Mouse (Mus musculus): Measurements from ENCODE around the gene Fras1. TPM values are rescaled to one million over a fixed set of nuclear protein-coding genes. Genes with fewer than 3 reads are reported as not detected.

Fras1 gene
- total and polyA plus RNA-seq, 3 experiments, result not detected

DNA sequence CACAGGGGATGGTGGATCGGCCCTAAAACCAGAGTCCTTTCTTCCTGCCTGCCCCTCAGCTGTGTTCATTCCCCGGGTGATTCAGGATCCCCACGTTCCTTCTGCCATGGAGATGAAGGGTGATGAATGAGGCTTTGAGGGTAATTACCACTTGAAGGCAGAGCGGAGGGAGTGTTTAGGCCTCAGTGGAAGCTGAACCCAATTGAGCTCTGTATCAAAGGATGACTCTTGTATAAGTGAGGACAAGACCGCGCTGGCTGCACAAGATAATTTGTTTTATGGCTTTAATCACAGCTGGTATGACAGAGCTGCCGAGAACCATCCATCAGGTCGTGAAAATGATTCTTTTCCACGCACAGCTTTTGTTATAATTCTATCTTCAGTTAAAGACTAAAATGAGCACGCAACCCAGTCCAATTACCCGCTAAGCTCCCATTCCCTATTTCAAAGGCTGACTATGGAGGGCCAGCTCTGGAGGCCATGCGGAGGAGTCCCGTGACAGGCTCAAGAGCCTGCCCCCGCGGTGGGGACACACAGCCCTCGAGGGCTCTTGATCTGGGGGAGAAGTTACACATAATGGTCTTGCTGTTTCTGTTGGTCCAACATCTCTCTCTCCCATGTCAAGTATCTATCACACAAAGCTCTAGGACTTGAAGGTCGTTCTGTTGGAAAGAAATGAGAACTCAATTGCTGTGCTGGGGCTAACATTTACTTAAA lies 261.5 kb downstream of the Fras1 start:
- no peak overlapping the region for H3K27ac ChIP-seq (ENCODE audit: control insufficient read depth, low read depth, low read length)
- H3K9ac ChIP-seq (ENCODE audit: control insufficient read depth, low read depth, low read length, poor library complexity, severe bottlenecking), result no peak overlapping the region
- no peaks in the 10 kb centered on the region for H3K9me3 ChIP-seq (replicated peaks; ENCODE audit: insufficient read depth, low read length)
- no peak overlapping the region for H3K4me3 ChIP-seq (ENCODE audit: control insufficient read depth in 1 of 2, insufficient read depth in 1 of 2, low read depth in 2 of 2, low read length in 2 of 2)
- TF ChIP-seq POLR2AphosphoS5 (IDR thresholded peaks at IDR 0.05; ENCODE audit: borderline replicate concordance, low read depth, low read length) (no peak), POLR2A (IDR thresholded peaks at IDR 0.05; ENCODE audit: control insufficient read depth in 1 of 2, insufficient read depth in 1 of 2, low read depth in 1 of 2, low read length in 2 of 2, poor library complexity in 1 of 2) (no peak), MAFK (IDR thresholded peaks at IDR 0.05; ENCODE audit: borderline replicate concordance, low read depth, low read length) (no peak), MXI1 (IDR thresholded peaks at IDR 0.05; ENCODE audit: low read depth, low read length) (no peak)
- H3K4me1 ChIP-seq (ENCODE audit: control insufficient read depth in 1 of 2, insufficient read depth in 2 of 2, low read length in 2 of 2), result no peaks in the 10 kb centered on the region
- no peaks in the 10 kb centered on the region for H3K27me3 ChIP-seq (ENCODE audit: control insufficient read depth in 1 of 2, insufficient read depth in 2 of 2, low read length in 2 of 2)
- no peaks in the 10 kb centered on the region for H3K79me2 ChIP-seq (ENCODE audit: control insufficient read depth, insufficient read depth, low read length, poor library complexity)
- no peak for DNase-seq (ENCODE audit: low read depth, low spot score)
- H3K36me3 ChIP-seq (ENCODE audit: control insufficient read depth in 1 of 2, insufficient read depth in 2 of 2, low read length in 2 of 2), result no peaks in the 10 kb centered on the region

DNA sequence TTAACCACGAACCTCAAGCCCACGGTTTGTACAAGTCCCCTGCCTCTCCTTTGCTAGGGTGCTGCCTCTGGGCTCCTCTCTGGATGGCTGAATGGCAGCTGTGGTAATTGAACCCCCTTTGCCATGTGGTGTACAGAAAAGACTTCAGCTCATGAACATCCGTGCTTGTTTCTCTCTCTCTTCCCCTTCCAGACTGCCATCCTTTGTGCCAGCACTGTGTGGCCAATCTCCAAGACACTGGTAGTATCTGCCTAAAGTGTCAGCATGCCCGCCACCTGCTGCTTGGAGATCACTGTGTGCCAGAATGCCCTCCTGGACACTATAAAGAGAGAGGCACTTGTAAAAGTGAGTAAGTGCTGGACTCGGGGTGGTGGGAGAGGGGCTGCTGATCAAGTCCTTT lies 262.1 kb downstream of the Fras1 start:
- TF ChIP-seq UBTF (IDR thresholded peaks at IDR 0.05; ENCODE audit: borderline replicate concordance, insufficient read depth, low read depth, low read length), result no peak
- no peak for TF ChIP-seq JUND (IDR thresholded peaks at IDR 0.05; ENCODE audit: low read depth, low read length)
- TF ChIP-seq CHD2 (IDR thresholded peaks at IDR 0.05; ENCODE audit: low read length), result no peak
- no peak for TF ChIP-seq MXI1 (IDR thresholded peaks at IDR 0.05; ENCODE audit: low read depth, low read length)
- TF ChIP-seq ZNF384 (IDR thresholded peaks at IDR 0.05; ENCODE audit: low read depth, low read length), result no peak
- no peak for TF ChIP-seq CTCF (IDR thresholded peaks at IDR 0.05 in 2 of 3, conservative IDR thresholded peaks at IDR 0.05 in 1 of 3; ENCODE audit: control insufficient read depth in 1 of 3, insufficient read depth in 1 of 3, low read depth in 2 of 3, low read length in 3 of 3, poor library complexity in 1 of 3, severe bottlenecking in 1 of 3)
- TF ChIP-seq NRF1 (IDR thresholded peaks at IDR 0.05; ENCODE audit: insufficient read depth, low read depth, low read length, poor library complexity, severe bottlenecking), result no peak
- no peak for TF ChIP-seq ZC3H11A (IDR thresholded peaks at IDR 0.05; ENCODE audit: low read depth, low read length)
- TF ChIP-seq USF2 (IDR thresholded peaks at IDR 0.05; ENCODE audit: borderline replicate concordance in 1 of 2, insufficient read depth in 1 of 2, low read depth in 1 of 2, low read length in 2 of 2), result no peak
- no peak for TF ChIP-seq GATA1 (IDR thresholded peaks at IDR 0.05; ENCODE audit: low read depth, low read length)
- TF ChIP-seq MAZ (IDR thresholded peaks at IDR 0.05; ENCODE audit: low read depth, low read length), result no peak
- no peak for TF ChIP-seq CHD1 (IDR thresholded peaks at IDR 0.05; ENCODE audit: low read depth, low read length)
- TF ChIP-seq MAX (IDR thresholded peaks at IDR 0.05; ENCODE audit: low read length), result no peak
- no peak for TF ChIP-seq NELFE (IDR thresholded peaks at IDR 0.05; ENCODE audit: low read depth, low read length)
- TF ChIP-seq TAL1 (IDR thresholded peaks at IDR 0.05; ENCODE audit: low read length), result no peak
- no peak for TF ChIP-seq BHLHE40 (IDR thresholded peaks at IDR 0.05; ENCODE audit: borderline replicate concordance, low read depth, low read length)
- no peak for TF ChIP-seq POLR2AphosphoS5 (IDR thresholded peaks at IDR 0.05; ENCODE audit: borderline replicate concordance, low read depth, low read length)
- no peak for TF ChIP-seq KAT2A (conservative IDR thresholded peaks at IDR 0.05; ENCODE audit: low read depth, low read length)
- H3K4me3 ChIP-seq (ENCODE audit: control insufficient read depth in 1 of 2, insufficient read depth in 1 of 2, low read depth in 2 of 2, low read length in 2 of 2), result no peak overlapping the region
- no peak for DNase-seq (ENCODE audit: low read depth, low spot score)
- no peaks in the 10 kb centered on the region for H3K4me1 ChIP-seq (ENCODE audit: control insufficient read depth in 1 of 2, insufficient read depth in 2 of 2, low read length in 2 of 2)
- no peaks in the 10 kb centered on the region for H3K36me3 ChIP-seq (ENCODE audit: control insufficient read depth in 1 of 2, insufficient read depth in 2 of 2, low read length in 2 of 2)
- H3K27ac ChIP-seq (ENCODE audit: control insufficient read depth, low read depth, low read length), result no peak overlapping the region
- H3K9ac ChIP-seq (ENCODE audit: control insufficient read depth, low read depth, low read length, poor library complexity, severe bottlenecking), result no peak overlapping the region
- no peaks in the 10 kb centered on the region for H3K79me2 ChIP-seq (ENCODE audit: control insufficient read depth, insufficient read depth, low read length, poor library complexity)
- H3K9me3 ChIP-seq (replicated peaks; ENCODE audit: insufficient read depth, low read length), result no peaks in the 10 kb centered on the region
- H3K27me3 ChIP-seq (ENCODE audit: control insufficient read depth in 1 of 2, insufficient read depth in 2 of 2, low read length in 2 of 2), result no peaks in the 10 kb centered on the region

Measured in MEL (cell line).